In genomic region chr2:154005734-154006133, GRCm38 (mm10) we compare ENCODE assay signal across 21 mouse cellular contexts. TPM values are rescaled to one million over a fixed set of nuclear protein-coding genes. Genes with fewer than 3 reads are reported as not detected.
DNase-seq lines count a peak whose midpoint lies in the region; ATAC-seq lines count a peak whose summit lies in the region.
"Had no signal": no experiment of that assay in that cellular context is flagged by ENCODE, and none has a peak within 500 bp of the region (broad histone marks: within the 10 kb centered on the region; RNA-seq: fewer than 3 reads in every experiment).

No protein-coding gene starts in this region.

- ATAC-seq in embryonic facial prominence, embryonic 15.5 days (ENCODE audit: insufficient number of reproducible peaks, low FRiP score, low TSS enrichment, low read depth), result peak; percentile 51; the same call in 1 of the 2 replicates
- no peak for ATAC-seq in heart, embryonic 11.5 days (replicated peaks; ENCODE audit: insufficient number of reproducible peaks, low FRiP score, low TSS enrichment)
- ATAC-seq: activated CD4-positive, CD25-positive, alpha-beta regulatory T cell, adult 4 months; CD4-positive, CD25-positive, alpha-beta regulatory T cell, adult 4 months; Patski had no signal

- WGBS in embryonic facial prominence, embryonic 15.5 days, result 87% methylated on average over 4 of the region's 4 CpGs
- WGBS in embryonic facial prominence, embryonic 10.5 days, result 88% methylated on average over 4 of the region's 4 CpGs
- WGBS in heart, embryonic 11.5 days (ENCODE audit: insufficient replicate concordance), result 83% methylated on average over 4 of the region's 4 CpGs

- no peak for DNase-seq in embryonic facial prominence, embryonic 10.5 days (ENCODE audit: low spot score)
- DNase-seq in heart, adult 11 months, result peak; percentile 72
- DNase-seq in MN1 (ENCODE audit: low spot score), result peak; percentile 2
- DNase-seq in testis, postnatal 10 days (ENCODE audit: low spot score), result no peak
- DNase-seq: adrenal gland, adult 8-10 months; adrenal gland, postnatal 10 days; adrenal gland, postnatal 14 days; adrenal gland, postnatal 25 days; B cell, adult 2 months; cerebellum, adult 11 months; cerebellum, adult 11-12 months; cerebellum, adult 2 months had no signal

- no peak overlapping the region for H3K9ac ChIP-seq in embryonic facial prominence, embryonic 15.5 days
- no peak overlapping the region for H3K9ac ChIP-seq in heart, embryonic 11.5 days (ENCODE audit: low read depth, low read length)

- no peaks in the 10 kb centered on the region for H3K36me3 ChIP-seq in embryonic facial prominence, embryonic 15.5 days
- H3K36me3 ChIP-seq in embryonic facial prominence, embryonic 10.5 days (replicated peaks), result no peaks in the 10 kb centered on the region
- H3K36me3 ChIP-seq in heart, embryonic 11.5 days (ENCODE audit: control insufficient read depth, insufficient read depth, low read length), result no peaks in the 10 kb centered on the region
- H3K36me3 ChIP-seq: G1E had no signal

- no peaks in the 10 kb centered on the region for H3K9me3 ChIP-seq in embryonic facial prominence, embryonic 15.5 days (replicated peaks)
- H3K9me3 ChIP-seq in embryonic facial prominence, embryonic 10.5 days, result no peaks in the 10 kb centered on the region
- H3K9me3 ChIP-seq in heart, embryonic 11.5 days (replicated peaks; ENCODE audit: control insufficient read depth, low read length), result no peaks in the 10 kb centered on the region
- H3K9me3 ChIP-seq: G1E had no signal

- no peak overlapping the region for H3K27ac ChIP-seq in embryonic facial prominence, embryonic 15.5 days (replicated peaks)
- H3K27ac ChIP-seq in embryonic facial prominence, embryonic 10.5 days (replicated peaks), result no peak overlapping the region
- no peak overlapping the region for H3K27ac ChIP-seq in heart, embryonic 11.5 days (ENCODE audit: low read depth, low read length)

- H3K4me1 ChIP-seq in embryonic facial prominence, embryonic 15.5 days, result no peaks in the 10 kb centered on the region
- H3K4me1 ChIP-seq in embryonic facial prominence, embryonic 10.5 days, result no peaks in the 10 kb centered on the region
- H3K4me1 ChIP-seq in heart, embryonic 11.5 days (ENCODE audit: control insufficient read depth, insufficient read depth, low read length), result no peaks in the 10 kb centered on the region

- no peak overlapping the region for H3K4me3 ChIP-seq in embryonic facial prominence, embryonic 15.5 days (replicated peaks)
- H3K4me3 ChIP-seq in embryonic facial prominence, embryonic 10.5 days, result no peak overlapping the region
- no peak overlapping the region for H3K4me3 ChIP-seq in heart, embryonic 11.5 days (ENCODE audit: low read depth, low read length)

- H3K27me3 ChIP-seq in embryonic facial prominence, embryonic 15.5 days, result no peaks in the 10 kb centered on the region
- H3K27me3 ChIP-seq in embryonic facial prominence, embryonic 10.5 days (replicated peaks; ENCODE audit: low read depth, poor library complexity, severe bottlenecking), result no peaks in the 10 kb centered on the region
- H3K27me3 ChIP-seq in heart, embryonic 11.5 days (ENCODE audit: control insufficient read depth, insufficient read depth, low read length), result no peaks in the 10 kb centered on the region

- no peak overlapping the region for H3K4me2 ChIP-seq in embryonic facial prominence, embryonic 15.5 days (replicated peaks)
- no peak overlapping the region for H3K4me2 ChIP-seq in heart, embryonic 11.5 days

RNA-seq across cellular contexts. Expression of gene Bpifa2, which starts 2.3 kb away (rescaled TPM):
- polyA plus RNA-seq in embryonic facial prominence, embryonic 15.5 days (2015; fragmentation: Nextera tagmentation; extraction: Ambion mirVana), result 0.46 TPM in 1 of 2 replicates, not detected in the other
- not detected in 2 replicates for polyA plus RNA-seq in embryonic facial prominence, embryonic 10.5 days (2016; fragmentation: Nextera tagmentation; extraction: Ambion mirVana)
- polyA plus RNA-seq in heart, embryonic 11.5 days (2014; fragmentation: Nextera tagmentation; extraction: Ambion mirVana), result not detected in 2 replicates
- polyA plus RNA-seq: adrenal gland, adult 2 months; brain, embryonic 14.5 days; C2C12; CD4-positive, CD25-positive, alpha-beta regulatory T cell, adult 4 months; cerebellum, adult 2 months; G1E; Patski had no signal

RNA-seq across cellular contexts. Expression of gene Bpifa6, which starts 31.0 kb away (rescaled TPM):
- 0.11 TPM in 1 of 2 replicates, not detected in the other for polyA plus RNA-seq in embryonic facial prominence, embryonic 15.5 days (2015; fragmentation: Nextera tagmentation; extraction: Ambion mirVana)
- polyA plus RNA-seq in embryonic facial prominence, embryonic 10.5 days (2016; fragmentation: Nextera tagmentation; extraction: Ambion mirVana), result not detected in 2 replicates
- not detected in 2 replicates for polyA plus RNA-seq in heart, embryonic 11.5 days (2014; fragmentation: Nextera tagmentation; extraction: Ambion mirVana)
- polyA plus RNA-seq: activated CD4-positive, CD25-positive, alpha-beta regulatory T cell, adult 4 months; adrenal gland, adult 2 months; brain, embryonic 14.5 days; C2C12; CD4-positive, CD25-positive, alpha-beta regulatory T cell, adult 4 months; cerebellum, adult 2 months; G1E; Patski had no signal

Comparison
In these comparisons a context has a peak if more than half of its experiments do, and no peak if none do; other contexts are left out.
1. DNase-seq: peak in heart, adult 11 months (single experiment) and MN1 (single experiment); none in embryonic facial prominence, embryonic 10.5 days (single experiment) and testis, postnatal 10 days (single experiment).